Mouse (Mus musculus): ENCODE results near the gene Nras. TPM values are rescaled to one million over a fixed set of nuclear protein-coding genes. Genes with fewer than 3 reads are reported as not detected.
A peak's percentile ranks its signal among the peaks of the same experiment; 100 is the strongest.

The Nras gene
- polyA plus RNA-seq, 1 experiment, result 105 TPM

- Histone ChIP-seq H3K27ac (ENCODE audit: insufficient read depth, low read length) (no peak overlapping the region), H3K4me1 (ENCODE audit: control insufficient read depth, insufficient read depth, low read length) (no peaks in the 10 kb centered on the region), H3K4me3 (ENCODE audit: insufficient read depth, low read length) (no peak overlapping the region)
- TF ChIP-seq POLR2A (IDR thresholded peaks at IDR 0.05; ENCODE audit: low read depth, low read length) (no peak), CTCF (IDR thresholded peaks at IDR 0.05; ENCODE audit: borderline replicate concordance, insufficient read depth, low read length) (no peak)
These were observed 27.9 kb downstream of the Nras start for GRCm38 (mm10) chr3:103085986-103086385.

- H3K4me3 ChIP-seq (ENCODE audit: insufficient read depth, low read length), result no peak overlapping the region
- H3K27ac ChIP-seq (ENCODE audit: insufficient read depth, low read length), result no peak overlapping the region
- TF ChIP-seq POLR2A (IDR thresholded peaks at IDR 0.05; ENCODE audit: low read depth, low read length) (no peak), CTCF (IDR thresholded peaks at IDR 0.05; ENCODE audit: borderline replicate concordance, insufficient read depth, low read length) (no peak)
- H3K4me1 ChIP-seq (ENCODE audit: control insufficient read depth, insufficient read depth, low read length), result no peaks in the 10 kb centered on the region
These were observed 33.7 kb downstream of the Nras start for GRCm38 (mm10) chr3:103091753-103092152.

- TF ChIP-seq CTCF (IDR thresholded peaks at IDR 0.05; ENCODE audit: borderline replicate concordance, insufficient read depth, low read length) (no peak), POLR2A (IDR thresholded peaks at IDR 0.05; ENCODE audit: low read depth, low read length) (no peak)
- H3K4me3 ChIP-seq (ENCODE audit: insufficient read depth, low read length), result no peak overlapping the region
- no peaks in the 10 kb centered on the region for H3K4me1 ChIP-seq (ENCODE audit: control insufficient read depth, insufficient read depth, low read length)
- H3K27ac ChIP-seq (ENCODE audit: insufficient read depth, low read length), result no peak overlapping the region
These were observed 40.6 kb downstream of the Nras start for GRCm38 (mm10) chr3:103098662-103099061.

- Histone ChIP-seq H3K4me1 (ENCODE audit: control insufficient read depth, insufficient read depth, low read length) (no peaks in the 10 kb centered on the region), H3K27ac (ENCODE audit: insufficient read depth, low read length) (no peak overlapping the region), H3K4me3 (ENCODE audit: insufficient read depth, low read length) (no peak overlapping the region)
- TF ChIP-seq POLR2A (IDR thresholded peaks at IDR 0.05; ENCODE audit: low read depth, low read length) (no peak), CTCF (IDR thresholded peaks at IDR 0.05; ENCODE audit: borderline replicate concordance, insufficient read depth, low read length) (no peak)
These were observed 41.6 kb downstream of the Nras start for GRCm38 (mm10) chr3:103099667-103100066.

- no peak overlapping the region for H3K4me3 ChIP-seq (ENCODE audit: insufficient read depth, low read length)
- H3K4me1 ChIP-seq (ENCODE audit: control insufficient read depth, insufficient read depth, low read length), result no peaks in the 10 kb centered on the region
- H3K27ac ChIP-seq (ENCODE audit: insufficient read depth, low read length), result no peak overlapping the region
- TF ChIP-seq POLR2A (IDR thresholded peaks at IDR 0.05; ENCODE audit: low read depth, low read length) (no peak), CTCF (IDR thresholded peaks at IDR 0.05; ENCODE audit: borderline replicate concordance, insufficient read depth, low read length) (no peak)
These were observed 42.6 kb downstream of the Nras start for GRCm38 (mm10) chr3:103100735-103101134.

- no peaks in the 10 kb centered on the region for H3K4me1 ChIP-seq (ENCODE audit: control insufficient read depth, insufficient read depth, low read length)
- TF ChIP-seq POLR2A (IDR thresholded peaks at IDR 0.05; ENCODE audit: low read depth, low read length) (no peak), CTCF (IDR thresholded peaks at IDR 0.05; ENCODE audit: borderline replicate concordance, insufficient read depth, low read length) (no peak)
- H3K4me3 ChIP-seq (ENCODE audit: insufficient read depth, low read length), result no peak overlapping the region
- H3K27ac ChIP-seq (ENCODE audit: insufficient read depth, low read length), result no peak overlapping the region
These were observed 43.1 kb downstream of the Nras start for GRCm38 (mm10) chr3:103101194-103101593.

- peak overlapping the region; percentile 52 for H3K4me3 ChIP-seq (ENCODE audit: insufficient read depth, low read length)
- TF ChIP-seq CTCF (IDR thresholded peaks at IDR 0.05; ENCODE audit: borderline replicate concordance, insufficient read depth, low read length), result no peak
- no peaks in the 10 kb centered on the region for H3K4me1 ChIP-seq (ENCODE audit: control insufficient read depth, insufficient read depth, low read length)
- H3K27ac ChIP-seq (ENCODE audit: insufficient read depth, low read length), result no peak overlapping the region
These were observed 43.8 kb downstream of the Nras start for GRCm38 (mm10) chr3:103101909-103102308.

GRCm38 (mm10) chr3:103102454-103103390 is 44.6 kb downstream of the Nras start, which contains the start of gene Dennd2c:
TSS of gene Dennd2c (plus strand) at chr3:103102604.
- H3K27ac ChIP-seq (ENCODE audit: insufficient read depth, low read length), result 0 out of 2 replicates have a peak within 1 kb of the TSS, but pooled peaks have one; percentile 2

GRCm38 (mm10) chr3:103107565-103108240 is 49.6 kb downstream of the Nras start:
- H3K4me1 ChIP-seq (ENCODE audit: control insufficient read depth, insufficient read depth, low read length), result no peaks in the 10 kb centered on the region
- H3K4me3 ChIP-seq (ENCODE audit: insufficient read depth, low read length), result no peak overlapping the region
- H3K27ac ChIP-seq (ENCODE audit: insufficient read depth, low read length), result no peak overlapping the region
- no peak for TF ChIP-seq CTCF (IDR thresholded peaks at IDR 0.05; ENCODE audit: borderline replicate concordance, insufficient read depth, low read length)
- no peak for TF ChIP-seq POLR2A (IDR thresholded peaks at IDR 0.05; ENCODE audit: low read depth, low read length)

More at GRCm38 (mm10) chr3:103102454-103103390, 44.6 kb downstream of the Nras start, which contains the start of gene Dennd2c:
- H3K4me3 ChIP-seq (ENCODE audit: insufficient read depth, low read length), result peak within 1 kb of the TSS; percentile 66
- H3K4me1 ChIP-seq (ENCODE audit: control insufficient read depth, insufficient read depth, low read length), result no peaks in the 10 kb centered on the region
- TF ChIP-seq POLR2A (IDR thresholded peaks at IDR 0.05; ENCODE audit: low read depth, low read length) (peak; percentile 87), CTCF (IDR thresholded peaks at IDR 0.05; ENCODE audit: borderline replicate concordance, insufficient read depth, low read length) (no peak)

GRCm38 (mm10) chr3:103112216-103112615 is 54.1 kb downstream of the Nras start:
- H3K27ac ChIP-seq (ENCODE audit: insufficient read depth, low read length), result no peak overlapping the region
- H3K4me3 ChIP-seq (ENCODE audit: insufficient read depth, low read length), result no peak overlapping the region
- TF ChIP-seq CTCF (IDR thresholded peaks at IDR 0.05; ENCODE audit: borderline replicate concordance, insufficient read depth, low read length) (no peak), POLR2A (IDR thresholded peaks at IDR 0.05; ENCODE audit: low read depth, low read length) (no peak)
- no peaks in the 10 kb centered on the region for H3K4me1 ChIP-seq (ENCODE audit: control insufficient read depth, insufficient read depth, low read length)

Other genes with a start within 250 kb of the Nras start
- gene Sycp1, start 122.2 kb upstream of the Nras start, polyA plus RNA-seq (2011; ENCODE audit: insufficient read length, low read depth, missing spikeins), result not detected in 2 replicates
- gene Nr1h5, start 94.2 kb upstream of the Nras start, polyA plus RNA-seq (2011; ENCODE audit: insufficient read length, low read depth, missing spikeins), result not detected in 2 replicates
- 65.7 and 76.1 TPM in 2 replicates for gene Sike1, start 62.6 kb upstream of the Nras start, polyA plus RNA-seq (2011; ENCODE audit: insufficient read length, low read depth, missing spikeins)
- gene Csde1, start 37.9 kb upstream of the Nras start, polyA plus RNA-seq (2011; ENCODE audit: insufficient read length, low read depth, missing spikeins), result 496 and 517 TPM in 2 replicates
- gene Ampd1, start 15.7 kb downstream of the Nras start, polyA plus RNA-seq (2011; ENCODE audit: insufficient read length, low read depth, missing spikeins), result not detected in 2 replicates
- 4.8 and 5.3 TPM in 2 replicates for gene Dennd2c, start 44.3 kb downstream of the Nras start, polyA plus RNA-seq (2011; ENCODE audit: insufficient read length, low read depth, missing spikeins)
- 91.1 and 111 TPM in 2 replicates for gene Bcas2, start 113.4 kb downstream of the Nras start, polyA plus RNA-seq (2011; ENCODE audit: insufficient read length, low read depth, missing spikeins)
- gene Trim33, start 221.0 kb downstream of the Nras start, polyA plus RNA-seq (2011; ENCODE audit: insufficient read length, low read depth, missing spikeins), result 43.5 and 47.5 TPM in 2 replicates

Data from embryonic fibroblast, embryonic 13.5 days (primary cell).